Mouse (Mus musculus) cortical plate, adult 2 months (tissue): ENCODE measurements at regions not wholly inside any gene's neighbourhood (a gene's known extent, or its start where the extent isn't known, plus 50 kb on each side); places are given as distances from the start of the nearest gene placed in this dataset.

Experiments
- H3K27ac ChIP-seq: fragments of 200-500 bp; 2 replicates; pipeline ENCODE4 v1.5.1; 2012; ENCODE audit warnings: low read length, control low read depth, inconsistent platforms; ENCODE audit not compliant: insufficient read depth
- H3K4me1 ChIP-seq: fragments of 200-500 bp; 2 replicates; pipeline ENCODE4 v1.6.1; 2011; ENCODE audit warnings: low read length; ENCODE audit not compliant: control insufficient read depth, insufficient read depth
- H3K4me3 ChIP-seq: fragments of 200-500 bp; 2 replicates; pipeline ENCODE4 v1.5.1; 2011; ENCODE audit warnings: mild to moderate bottlenecking, low read length, control low read depth; ENCODE audit not compliant: insufficient read depth
- CTCF ChIP-seq: fragments of 200-500 bp; IDR thresholded peaks from 2 replicates; pipeline ENCODE4 v1.5.1; 2011; ENCODE audit warnings: mild to moderate bottlenecking, control low read depth, low read length; ENCODE audit not compliant: insufficient read depth; ENCODE audit errors: extremely low read depth
- POLR2A ChIP-seq: fragments of 200-500 bp; IDR thresholded peaks from 2 replicates; pipeline ENCODE4 v1.6.1; 2011; ENCODE audit warnings: mild to moderate bottlenecking, low read length, control low read depth; ENCODE audit not compliant: insufficient read depth; ENCODE audit errors: extremely low read depth

GRCm38 (mm10) chr10:71738280-71738679 is 390.7 kb downstream of the Ipmk start:
- Histone ChIP-seq H3K4me1 (no peaks in the 10 kb centered on the region), H3K27ac (no peak overlapping the region), H3K4me3 (no peak overlapping the region)
- TF ChIP-seq CTCF (no peak), POLR2A (no peak)

GRCm38 (mm10) chr10:71748557-71749493 is 401.3 kb downstream of the Ipmk start:
- H3K27ac ChIP-seq, result no peak overlapping the region
- no peak overlapping the region for H3K4me3 ChIP-seq
- no peaks in the 10 kb centered on the region for H3K4me1 ChIP-seq
- TF ChIP-seq POLR2A (no peak), CTCF (no peak)

- Histone ChIP-seq H3K27ac (no peak overlapping the region), H3K4me1 (no peaks in the 10 kb centered on the region), H3K4me3 (no peak overlapping the region)
- TF ChIP-seq CTCF (no peak), POLR2A (no peak)
These were observed 405.7 kb downstream of the Ipmk start for GRCm38 (mm10) chr10:71753255-71753654.

- TF ChIP-seq CTCF (no peak), POLR2A (no peak)
- Histone ChIP-seq H3K4me3 (no peak overlapping the region), H3K27ac (no peak overlapping the region), H3K4me1 (no peaks in the 10 kb centered on the region)
These were observed 407.2 kb downstream of the Ipmk start for GRCm38 (mm10) chr10:71754799-71755198.

- no peaks in the 10 kb centered on the region for H3K4me1 ChIP-seq
- no peak overlapping the region for H3K27ac ChIP-seq
- TF ChIP-seq POLR2A (no peak), CTCF (no peak)
- H3K4me3 ChIP-seq, result no peak overlapping the region
These were observed 431.3 kb downstream of the Ipmk start for GRCm38 (mm10) chr10:71778903-71779302.

GRCm38 (mm10) chr10:71789241-71789640 is 441.7 kb downstream of the Ipmk start:
- no peaks in the 10 kb centered on the region for H3K4me1 ChIP-seq
- no peak for TF ChIP-seq POLR2A
- no peak for TF ChIP-seq CTCF
- no peak overlapping the region for H3K4me3 ChIP-seq
- H3K27ac ChIP-seq, result no peak overlapping the region

GRCm38 (mm10) chr10:71789936-71790335 is 442.4 kb downstream of the Ipmk start:
- Histone ChIP-seq H3K4me1 (no peaks in the 10 kb centered on the region), H3K27ac (no peak overlapping the region), H3K4me3 (no peak overlapping the region)
- TF ChIP-seq POLR2A, result no peak
- no peak for TF ChIP-seq CTCF

- TF ChIP-seq POLR2A (no peak), CTCF (no peak)
- no peak overlapping the region for H3K4me3 ChIP-seq
- H3K27ac ChIP-seq, result no peak overlapping the region
- H3K4me1 ChIP-seq, result no peaks in the 10 kb centered on the region
These were observed 451.1 kb downstream of the Ipmk start for GRCm38 (mm10) chr10:71798638-71799037.

GRCm38 (mm10) chr10:71802457-71802856 is 454.9 kb downstream of the Ipmk start:
- H3K4me1 ChIP-seq, result no peaks in the 10 kb centered on the region
- TF ChIP-seq CTCF (no peak), POLR2A (no peak)
- H3K27ac ChIP-seq, result no peak overlapping the region
- H3K4me3 ChIP-seq, result no peak overlapping the region

- Histone ChIP-seq H3K4me3 (no peak overlapping the region), H3K27ac (no peak overlapping the region), H3K4me1 (no peaks in the 10 kb centered on the region)
- TF ChIP-seq POLR2A (no peak), CTCF (no peak)
These were observed 485.1 kb downstream of the Ipmk start for GRCm38 (mm10) chr10:71832633-71833032.
